Mouse (Mus musculus): ENCODE data around the gene Ift57.

- TF ChIP-seq CTCF (IDR thresholded peaks at IDR 0.05; ENCODE audit: low read depth) (no peak), EP300 (IDR thresholded peaks at IDR 0.05; ENCODE audit: low read depth) (no peak)
Measured at GRCm38 (mm10) chr16:49812821-49813616, 114.0 kb downstream of the Ift57 start.

All from liver, embryonic 14.5 days (tissue).